Mouse (Mus musculus) kidney, embryonic 14.5 days (tissue): ENCODE data around the gene Mia2. TPM values are rescaled to one million over a fixed set of nuclear protein-coding genes. Genes with fewer than 3 reads are reported as not detected.

Experiments
- ATAC-seq: fragments of 200-750 bp; cut with Nextera tagmentation; 2 replicates; pipeline ENCODE4 v1.8.0; 2017; ENCODE audit warnings: moderate number of reproducible peaks, mild to moderate bottlenecking, moderate TSS enrichment, moderate library complexity; ENCODE audit not compliant: low FRiP score, low TSS enrichment
- H3K27ac ChIP-seq: fragments of 300-500 bp; sonication (generic); 2 replicates; pipeline ENCODE4 v1.5.1; 2014; ENCODE audit warnings: low read depth, mild to moderate bottlenecking, low read length, moderate library complexity, mixed read lengths
- H3K27me3 ChIP-seq: fragments of 300-500 bp; sonication (generic); 2 replicates; pipeline ENCODE4 v1.6.1; 2014; ENCODE audit warnings: mild to moderate bottlenecking, low read length; ENCODE audit not compliant: control insufficient read depth, insufficient read depth
- H3K36me3 ChIP-seq: fragments of 300-500 bp; sonication (generic); 2 replicates; pipeline ENCODE4 v1.6.1; 2014; ENCODE audit warnings: low read length, mixed read lengths; ENCODE audit not compliant: control insufficient read depth, insufficient read depth
- H3K4me1 ChIP-seq: fragments of 300-500 bp; sonication (generic); 2 replicates; pipeline ENCODE4 v1.6.1; 2014; ENCODE audit warnings: low read length, mixed read lengths; ENCODE audit not compliant: control insufficient read depth, insufficient read depth
- H3K4me2 ChIP-seq: fragments of 300-500 bp; sonication (generic); replicated peaks from 2 replicates; pipeline ENCODE4 v1.6.1; 2014; ENCODE audit warnings: low read depth, mild to moderate bottlenecking, low read length
- H3K4me3 ChIP-seq: fragments of 300-500 bp; sonication (generic); 2 replicates; pipeline ENCODE4 v1.5.1; 2014; ENCODE audit warnings: mild to moderate bottlenecking, low read length
- H3K9ac ChIP-seq: fragments of 300-500 bp; sonication (generic); 2 replicates; pipeline ENCODE4 v1.6.1; 2014; ENCODE audit warnings: low read depth, mild to moderate bottlenecking, low read length, moderate library complexity
- H3K9me3 ChIP-seq: fragments of 300-500 bp; sonication (generic); 2 replicates; pipeline ENCODE4 v1.6.1; 2016; ENCODE audit warnings: low read length; ENCODE audit not compliant: control insufficient read depth
- WGBS: fragments of 180-500 bp; shearing (Covaris S2); extraction: QIAGEN DNeasy Blood & Tissue Kit; methylation state at CpG from one replicate; pipeline ENCODE4 v1.1.7; 2014; 5-methylcytosine and 5-hydroxymethylcytosine counted together
- polyA plus RNA-seq: library from polyadenylated mRNA; unstranded; fragments of >200 nt; fragmentation: Nextera tagmentation; extraction: Ambion mirVana; gene quantifications from 2 replicates; pipeline ENCODE4 v1.2.1, GENCODE M21; 2014

Mia2 gene
- polyA plus RNA-seq, 1 experiment from 2014 or later, result 70.6 TPM

GRCm38 (mm10) chr12:59198750-59199149 is 103.2 kb downstream of the Mia2 start:
- no peak overlapping the region for H3K4me3 ChIP-seq
- H3K9me3 ChIP-seq, result no peaks in the 10 kb centered on the region
- 83% methylated on average over 4 of the region's 4 CpGs for WGBS
- no peaks in the 10 kb centered on the region for H3K27me3 ChIP-seq
- H3K9ac ChIP-seq, result no peak overlapping the region
- ATAC-seq, result no peak
- no peak overlapping the region for H3K27ac ChIP-seq
- peaks cover 19% of the 10 kb centered on the region; the same call in 1 of the 2 replicates for H3K36me3 ChIP-seq
- no peaks in the 10 kb centered on the region for H3K4me1 ChIP-seq
- no peak overlapping the region for H3K4me2 ChIP-seq

GRCm38 (mm10) chr12:59199361-59199760 is 103.8 kb downstream of the Mia2 start:
- no peak overlapping the region for H3K4me2 ChIP-seq
- H3K4me1 ChIP-seq, result no peaks in the 10 kb centered on the region
- no peaks in the 10 kb centered on the region for H3K27me3 ChIP-seq
- H3K9me3 ChIP-seq, result no peaks in the 10 kb centered on the region
- no peak overlapping the region for H3K27ac ChIP-seq
- WGBS, result 85% methylated on average over 2 of the region's 2 CpGs
- H3K4me3 ChIP-seq, result no peak overlapping the region
- H3K36me3 ChIP-seq, result peaks cover 24% of the 10 kb centered on the region; the same call in 1 of the 2 replicates
- ATAC-seq, result no peak
- H3K9ac ChIP-seq, result no peak overlapping the region

- no peak for ATAC-seq
- 88% methylated on average over 6 of the region's 6 CpGs for WGBS
- Histone ChIP-seq H3K4me2 (no peak overlapping the region), H3K27me3 (no peaks in the 10 kb centered on the region), H3K27ac (no peak overlapping the region), H3K4me1 (no peaks in the 10 kb centered on the region), H3K36me3 (peaks cover 18% of the 10 kb centered on the region; the same call in 1 of the 2 replicates), H3K9me3 (no peaks in the 10 kb centered on the region), H3K9ac (no peak overlapping the region), H3K4me3 (no peak overlapping the region)
These were observed 110.0 kb downstream of the Mia2 start for GRCm38 (mm10) chr12:59205571-59205970.

GRCm38 (mm10) chr12:59206208-59206999 is 110.8 kb downstream of the Mia2 start:
- WGBS, result 89% methylated on average over 4 of the region's 4 CpGs
- no peak overlapping the region for H3K4me2 ChIP-seq
- H3K4me3 ChIP-seq, result no peak overlapping the region
- H3K27me3 ChIP-seq, result no peaks in the 10 kb centered on the region
- peaks cover 14% of the 10 kb centered on the region; the same call in 1 of the 2 replicates for H3K36me3 ChIP-seq
- H3K9me3 ChIP-seq, result no peaks in the 10 kb centered on the region
- no peak for ATAC-seq
- no peak overlapping the region for H3K9ac ChIP-seq
- no peaks in the 10 kb centered on the region for H3K4me1 ChIP-seq
- H3K27ac ChIP-seq, result no peak overlapping the region

GRCm38 (mm10) chr12:59207000-59207390 is 111.4 kb downstream of the Mia2 start:
- no peak for ATAC-seq

GRCm38 (mm10) chr12:59207814-59208213 is 112.2 kb downstream of the Mia2 start:
- no peaks in the 10 kb centered on the region for H3K27me3 ChIP-seq
- H3K9ac ChIP-seq, result no peak overlapping the region
- no peak overlapping the region for H3K4me2 ChIP-seq
- 95% methylated on average over 1 of the region's 1 CpGs for WGBS
- H3K9me3 ChIP-seq, result no peaks in the 10 kb centered on the region
- H3K4me1 ChIP-seq, result no peaks in the 10 kb centered on the region
- ATAC-seq, result no peak
- no peak overlapping the region for H3K27ac ChIP-seq
- no peak overlapping the region for H3K4me3 ChIP-seq
- H3K36me3 ChIP-seq, result peaks cover 14% of the 10 kb centered on the region; the same call in 1 of the 2 replicates

More at GRCm38 (mm10) chr12:59207000-59207390, 111.4 kb downstream of the Mia2 start:
- H3K27ac ChIP-seq, result no peak overlapping the region
- H3K4me3 ChIP-seq, result no peak overlapping the region
- no peaks in the 10 kb centered on the region for H3K4me1 ChIP-seq
- H3K4me2 ChIP-seq, result no peak overlapping the region
- H3K36me3 ChIP-seq, result peaks cover 14% of the 10 kb centered on the region; the same call in 1 of the 2 replicates
- H3K9me3 ChIP-seq, result no peaks in the 10 kb centered on the region
- no peaks in the 10 kb centered on the region for H3K27me3 ChIP-seq
- no peak overlapping the region for H3K9ac ChIP-seq
- WGBS, result 82% methylated on average over 3 of the region's 3 CpGs

GRCm38 (mm10) chr12:59216176-59216575 is 120.6 kb downstream of the Mia2 start:
- H3K9me3 ChIP-seq, result no peaks in the 10 kb centered on the region
- H3K9ac ChIP-seq, result no peak overlapping the region
- H3K4me3 ChIP-seq, result no peak overlapping the region
- no peak overlapping the region for H3K27ac ChIP-seq
- 88% methylated on average over 4 of the region's 4 CpGs for WGBS
- no peaks in the 10 kb centered on the region for H3K36me3 ChIP-seq
- peaks cover 11% of the 10 kb centered on the region; the same call in 1 of the 2 replicates for H3K4me1 ChIP-seq
- H3K27me3 ChIP-seq, result no peaks in the 10 kb centered on the region
- no peak for ATAC-seq
- no peak overlapping the region for H3K4me2 ChIP-seq

GRCm38 (mm10) chr12:59216676-59217266 is 121.2 kb downstream of the Mia2 start:
- H3K36me3 ChIP-seq, result no peaks in the 10 kb centered on the region
- 82% methylated on average over 6 of the region's 6 CpGs for WGBS
- no peak for ATAC-seq
- no peaks in the 10 kb centered on the region for H3K27me3 ChIP-seq
- no peak overlapping the region for H3K27ac ChIP-seq
- no peaks in the 10 kb centered on the region for H3K9me3 ChIP-seq
- H3K9ac ChIP-seq, result no peak overlapping the region
- no peak overlapping the region for H3K4me3 ChIP-seq
- no peak overlapping the region for H3K4me2 ChIP-seq
- H3K4me1 ChIP-seq, result peaks cover 11% of the 10 kb centered on the region; the same call in 1 of the 2 replicates

GRCm38 (mm10) chr12:59217331-59217730 is 121.7 kb downstream of the Mia2 start:
- no peak overlapping the region for H3K4me3 ChIP-seq
- ATAC-seq, result no peak
- no peaks in the 10 kb centered on the region for H3K36me3 ChIP-seq
- WGBS, result 87% methylated on average over 3 of the region's 3 CpGs
- no peaks in the 10 kb centered on the region for H3K27me3 ChIP-seq
- no peak overlapping the region for H3K27ac ChIP-seq
- peaks cover 11% of the 10 kb centered on the region; the same call in 1 of the 2 replicates for H3K4me1 ChIP-seq
- no peaks in the 10 kb centered on the region for H3K9me3 ChIP-seq
- no peak overlapping the region for H3K9ac ChIP-seq
- peak overlapping the region; percentile 89; the same call in 1 of the 2 replicates for H3K4me2 ChIP-seq
